Mouse (Mus musculus) cortical plate, adult 2 months (tissue): ENCODE measurements around the gene Scd1. TPM values are rescaled to one million over a fixed set of nuclear protein-coding genes. Genes with fewer than 3 reads are reported as not detected.

ENCODE experiments used
- H3K27ac ChIP-seq: fragments of 200-500 bp; 2 replicates; pipeline ENCODE4 v1.5.1; 2012; ENCODE audit warnings: low read length, control low read depth, inconsistent platforms; ENCODE audit not compliant: insufficient read depth
- H3K4me1 ChIP-seq: fragments of 200-500 bp; 2 replicates; pipeline ENCODE4 v1.6.1; 2011; ENCODE audit warnings: low read length; ENCODE audit not compliant: control insufficient read depth, insufficient read depth
- H3K4me3 ChIP-seq: fragments of 200-500 bp; 2 replicates; pipeline ENCODE4 v1.5.1; 2011; ENCODE audit warnings: mild to moderate bottlenecking, low read length, control low read depth; ENCODE audit not compliant: insufficient read depth
- CTCF ChIP-seq: fragments of 200-500 bp; IDR thresholded peaks from 2 replicates; pipeline ENCODE4 v1.5.1; 2011; ENCODE audit warnings: mild to moderate bottlenecking, control low read depth, low read length; ENCODE audit not compliant: insufficient read depth; ENCODE audit errors: extremely low read depth
- POLR2A ChIP-seq: fragments of 200-500 bp; IDR thresholded peaks from 2 replicates; pipeline ENCODE4 v1.6.1; 2011; ENCODE audit warnings: mild to moderate bottlenecking, low read length, control low read depth; ENCODE audit not compliant: insufficient read depth; ENCODE audit errors: extremely low read depth
- polyA plus RNA-seq: library from polyadenylated mRNA; depleted of rRNA; stranded (reverse); fragments of >200 nt; gene quantifications from 2 replicates; pipeline ENCODE4 v1.2.3, GENCODE M21; 2012

Scd1 gene
- polyA plus RNA-seq, 1 experiment = 184 TPM

DNA sequence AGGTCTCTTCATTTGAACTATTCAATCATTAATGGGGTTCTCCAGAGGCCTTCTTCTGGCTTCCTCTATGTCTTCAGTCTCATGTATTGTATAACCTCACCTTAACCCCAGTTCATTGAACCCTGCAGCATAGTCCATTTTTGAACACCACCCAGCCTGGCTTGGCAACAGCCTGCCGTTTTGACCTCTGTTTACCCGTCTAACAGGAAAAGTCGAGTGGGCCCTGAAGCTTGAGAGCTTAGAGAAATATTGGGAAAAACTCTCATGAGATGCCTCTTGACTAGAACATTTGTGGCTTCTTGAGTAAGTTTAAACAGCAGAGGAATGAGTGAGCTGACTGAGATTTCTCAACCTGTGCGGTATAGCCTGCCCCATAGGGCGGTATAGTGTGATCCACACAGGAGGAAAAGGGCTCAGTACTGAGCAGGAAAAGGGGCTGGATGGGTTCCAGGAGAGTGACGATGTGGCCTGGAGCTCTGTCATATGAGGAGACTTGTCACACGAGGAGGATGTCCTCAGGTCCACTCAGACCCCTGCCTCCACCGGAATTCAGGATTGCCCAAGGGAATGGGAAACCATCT is 14.5 kb upstream of the Scd1 start:
- H3K4me3 ChIP-seq = no peak overlapping the region
- no peak overlapping the region for H3K27ac ChIP-seq
- TF ChIP-seq CTCF (no peak), POLR2A (no peak)
- H3K4me1 ChIP-seq = no peaks in the 10 kb centered on the region

DNA sequence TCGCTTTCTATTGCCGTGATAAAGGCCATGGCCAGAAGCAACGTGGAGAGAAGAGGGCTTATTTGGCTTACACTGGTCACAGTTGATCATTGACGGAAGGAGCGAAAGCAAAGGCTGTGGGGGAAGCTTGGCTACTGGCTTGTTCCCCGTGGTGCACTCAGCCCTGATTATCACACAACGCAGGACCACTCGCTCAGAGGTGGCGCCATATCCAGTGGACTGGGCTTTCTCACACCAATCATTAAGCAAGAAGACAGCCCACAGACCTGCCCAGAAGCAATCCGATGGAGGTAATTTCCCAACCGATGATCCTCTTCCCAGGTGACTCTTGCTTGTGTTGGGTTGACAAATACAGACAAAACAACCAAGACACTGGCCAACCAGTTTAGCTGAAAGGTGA is 11.9 kb upstream of the Scd1 start:
- Histone ChIP-seq H3K4me1 (no peaks in the 10 kb centered on the region), H3K4me3 (no peak overlapping the region), H3K27ac (no peak overlapping the region)
- no peak for TF ChIP-seq CTCF
- TF ChIP-seq POLR2A = no peak

DNA sequence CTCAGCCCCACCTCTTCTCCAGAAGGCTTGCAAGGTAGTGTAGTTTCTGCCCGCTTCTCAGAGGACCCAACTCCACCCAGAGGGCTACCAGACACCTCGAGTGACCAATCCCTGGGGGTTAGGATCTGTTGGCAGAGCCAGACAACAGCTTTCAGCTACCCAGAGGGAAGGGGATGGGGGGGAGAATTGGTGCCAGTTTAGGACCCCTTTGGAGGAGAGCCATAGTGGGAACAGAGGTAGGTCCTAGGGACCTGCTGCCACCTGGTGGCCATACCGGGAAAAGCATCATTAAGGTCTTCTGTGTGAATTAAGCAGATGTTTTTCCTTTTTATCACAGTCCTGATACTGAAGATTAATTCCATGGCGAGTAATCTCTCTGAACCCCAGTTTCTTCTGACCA is 11.3 kb upstream of the Scd1 start:
- no peak overlapping the region for H3K4me3 ChIP-seq
- H3K4me1 ChIP-seq = no peaks in the 10 kb centered on the region
- peak; percentile 85 for TF ChIP-seq CTCF
- TF ChIP-seq POLR2A = no peak
- H3K27ac ChIP-seq = no peak overlapping the region

DNA sequence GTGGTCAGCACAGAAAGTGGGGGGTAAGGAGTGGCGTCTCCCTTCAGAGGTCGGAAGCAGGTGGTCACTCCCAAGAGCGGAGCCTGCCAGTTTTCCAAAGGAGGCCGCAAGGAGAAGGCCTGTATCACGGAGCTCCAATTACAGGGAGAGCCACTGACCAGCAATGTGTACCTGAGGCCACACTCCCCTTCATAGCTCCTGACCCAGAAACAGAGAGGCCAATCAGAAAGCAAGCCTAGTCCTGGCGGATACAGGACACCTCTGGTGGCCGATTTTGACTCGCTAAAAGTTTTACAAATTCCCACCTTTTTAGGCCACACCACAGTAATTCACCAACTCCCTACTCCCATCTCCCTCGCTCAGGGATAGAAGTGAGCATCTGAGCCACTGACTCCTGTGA is 10.9 kb upstream of the Scd1 start:
- Histone ChIP-seq H3K4me3 (no peak overlapping the region), H3K27ac (no peak overlapping the region), H3K4me1 (no peaks in the 10 kb centered on the region)
- TF ChIP-seq POLR2A (no peak), CTCF (no peak)

DNA sequence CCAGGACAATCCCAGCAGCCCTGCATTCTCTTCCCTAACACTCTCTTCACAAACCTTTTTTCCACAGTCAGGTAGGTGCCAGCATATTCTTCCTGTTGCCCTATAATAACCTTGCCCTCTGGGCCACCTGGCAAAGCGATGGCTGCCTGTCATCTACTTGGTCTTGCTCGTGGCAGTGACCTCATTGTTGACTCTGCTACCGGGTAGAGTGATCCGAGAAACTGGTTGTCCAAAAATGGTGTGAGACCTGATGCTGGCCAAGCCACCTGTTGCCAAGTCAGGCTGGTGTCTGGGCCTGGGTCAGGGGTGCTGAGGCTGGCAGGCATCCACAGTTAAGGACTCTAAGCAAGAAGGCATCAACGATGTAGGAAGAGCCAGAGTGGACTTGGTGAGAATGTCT is 10.4 kb upstream of the Scd1 start:
- Histone ChIP-seq H3K27ac (no peak overlapping the region), H3K4me3 (no peak overlapping the region), H3K4me1 (no peaks in the 10 kb centered on the region)
- TF ChIP-seq POLR2A (no peak), CTCF (no peak)

DNA sequence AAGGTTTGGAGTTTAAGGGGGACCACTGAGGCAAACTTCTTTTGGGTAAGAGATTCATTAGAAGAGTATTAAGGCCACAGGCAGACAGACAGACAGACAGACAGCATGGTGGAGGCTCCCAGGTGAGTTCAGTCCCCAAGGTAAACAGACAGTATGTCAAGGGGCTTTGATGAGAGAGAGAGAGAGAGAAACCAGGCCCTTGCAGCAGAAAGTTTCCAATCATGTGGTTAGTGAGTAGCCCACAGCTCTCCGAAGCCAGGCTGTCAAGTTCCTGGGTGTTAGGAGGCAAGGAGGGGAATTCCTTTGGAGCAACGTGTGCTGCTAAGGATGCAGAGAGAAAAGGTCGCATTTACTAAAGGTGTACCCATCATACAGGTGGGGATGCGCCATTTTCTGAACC is 9.8 kb upstream of the Scd1 start:
- no peak overlapping the region for H3K4me3 ChIP-seq
- no peaks in the 10 kb centered on the region for H3K4me1 ChIP-seq
- TF ChIP-seq POLR2A (no peak), CTCF (no peak)
- no peak overlapping the region for H3K27ac ChIP-seq

DNA sequence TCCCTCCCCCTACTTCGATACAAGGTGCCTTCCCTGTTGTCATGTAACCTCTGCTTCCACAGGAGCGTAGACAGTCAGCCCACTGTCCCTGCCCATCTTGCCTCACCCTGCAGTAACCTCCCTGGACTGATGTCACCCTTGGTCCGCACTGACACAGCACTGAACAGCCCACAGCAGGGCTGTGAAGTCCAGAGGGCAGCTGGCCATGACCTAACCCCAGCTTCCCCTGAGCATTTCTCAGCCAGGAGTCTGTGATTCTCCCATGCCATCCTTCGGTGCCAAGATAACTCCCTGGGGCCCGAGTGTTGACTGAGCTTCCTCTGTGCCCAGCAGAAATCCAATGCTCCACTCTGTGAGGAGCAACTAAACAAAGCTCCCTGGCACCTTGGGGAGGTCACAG is 8.6 kb upstream of the Scd1 start:
- TF ChIP-seq POLR2A (no peak), CTCF (no peak)
- Histone ChIP-seq H3K4me1 (no peaks in the 10 kb centered on the region), H3K4me3 (no peak overlapping the region), H3K27ac (no peak overlapping the region)

DNA sequence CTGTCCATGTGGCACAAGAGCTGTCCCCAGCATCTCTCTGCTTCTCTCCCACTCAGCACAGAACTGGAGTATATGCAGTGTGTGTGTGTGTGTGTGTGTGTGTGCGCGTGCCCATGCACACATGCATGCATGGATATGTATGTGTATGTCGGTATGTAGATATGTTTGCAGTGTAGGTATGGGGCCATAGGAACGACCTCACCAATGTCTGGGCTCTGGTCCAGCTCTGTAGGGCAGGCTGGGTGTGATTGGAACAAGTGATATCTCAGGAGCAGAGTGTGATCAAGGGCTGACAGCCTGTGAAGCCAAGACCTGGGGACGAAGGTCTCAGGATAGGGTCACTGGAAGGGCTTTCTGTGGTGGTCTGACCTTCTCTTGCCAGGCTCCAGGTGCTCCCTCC is 7.8 kb upstream of the Scd1 start:
- Histone ChIP-seq H3K27ac (no peak overlapping the region), H3K4me3 (no peak overlapping the region), H3K4me1 (no peaks in the 10 kb centered on the region)
- TF ChIP-seq CTCF (no peak), POLR2A (no peak)

DNA sequence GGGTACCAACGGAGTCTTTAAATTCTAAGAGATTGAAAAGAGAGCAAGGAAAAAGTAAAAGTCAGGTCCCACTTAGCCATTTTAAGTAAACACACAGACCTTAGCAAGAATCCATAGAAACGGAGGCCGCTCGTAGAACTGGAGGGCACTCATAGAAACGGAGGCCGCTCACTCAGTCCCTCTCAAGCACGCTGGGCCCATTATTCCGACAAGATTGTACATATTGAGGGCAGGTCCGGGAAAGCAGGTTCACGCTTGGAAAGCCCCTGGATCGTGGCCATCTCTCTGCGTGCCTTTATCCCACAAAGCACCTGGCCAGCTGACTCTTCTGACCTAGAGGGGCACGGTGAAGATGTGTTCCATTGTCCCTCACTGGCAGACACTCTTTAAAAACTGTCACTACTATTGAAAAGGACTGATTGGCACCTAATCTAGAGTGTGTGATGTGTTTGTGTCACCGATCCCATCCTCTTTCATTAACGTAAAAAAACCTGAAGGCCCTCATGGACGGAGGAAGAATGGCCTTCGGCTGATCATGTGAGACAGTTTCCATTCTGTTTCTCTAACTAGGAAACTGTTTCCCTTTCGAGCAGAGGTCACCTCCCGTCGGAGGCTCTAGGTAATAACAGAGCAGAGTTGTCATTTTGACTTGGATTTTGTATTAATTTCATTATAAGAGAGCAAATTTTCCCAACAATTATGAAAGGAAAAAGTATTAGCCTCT is 2.8 kb upstream of the Scd1 start:
- H3K27ac ChIP-seq = no peak overlapping the region
- H3K4me1 ChIP-seq = no peaks in the 10 kb centered on the region; the same call in 1 of the 2 replicates
- TF ChIP-seq CTCF (no peak), POLR2A (no peak)
- H3K4me3 ChIP-seq = no peak overlapping the region

DNA sequence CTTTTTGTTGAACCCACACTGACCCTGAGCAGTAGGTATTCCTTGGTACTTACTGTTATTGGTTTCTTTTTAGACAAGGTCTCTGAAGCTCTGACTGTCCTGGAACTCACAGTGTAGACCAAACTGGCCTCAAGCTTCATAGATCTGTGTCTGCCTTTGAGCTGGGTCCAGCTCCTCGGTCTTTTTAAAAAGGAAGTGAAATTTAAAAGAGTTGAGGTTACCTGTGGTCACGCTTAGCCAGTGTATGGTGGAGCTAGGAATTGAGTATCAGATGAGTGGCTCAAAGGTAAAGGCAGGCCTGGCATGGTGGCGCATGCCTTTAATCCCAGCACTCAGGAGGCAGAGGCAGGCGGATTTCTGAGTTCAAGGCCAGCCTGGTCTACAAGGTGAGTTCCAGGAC is 916 bp upstream of the Scd1 start:
- Histone ChIP-seq H3K27ac (no peak overlapping the region), H3K4me3 (peak overlapping the region; percentile 62), H3K4me1 (no peaks in the 10 kb centered on the region; the same call in 1 of the 2 replicates)
- TF ChIP-seq POLR2A (no peak), CTCF (no peak)
